Mouse (Mus musculus) MEL (cell line): ENCODE data around the gene Csgalnact2.

ENCODE experiments used
- E2F4 ChIP-seq: IDR thresholded peaks from 2 replicates; pipeline ENCODE4 v1.6.1; 2011; ENCODE audit warnings: low read depth, low read length, improper control_type of control experiment, borderline replicate concordance
- POLR2A ChIP-seq, 2 experiments: IDR thresholded peaks; 2 replicates each; pipeline ENCODE4 v1.6.1; 2011 to 2012; ENCODE audit warnings: low read length in 2 of 2, mild to moderate bottlenecking in 2 of 2, control low read depth in 1 of 2, improper control_type of control experiment in 1 of 2, low read depth in 1 of 2, moderate library complexity in 1 of 2; ENCODE audit not compliant: control insufficient read depth in 1 of 2, insufficient read depth in 1 of 2, poor library complexity in 1 of 2
- POLR2AphosphoS2 ChIP-seq: IDR thresholded peaks from 2 replicates; pipeline ENCODE4 v1.6.1; 2011; ENCODE audit warnings: low read length, improper control_type of control experiment
- TBP ChIP-seq: IDR thresholded peaks from 2 replicates; pipeline ENCODE4 v1.8.0; 2011; ENCODE audit warnings: low read depth, low read length, improper control_type of control experiment
- TCF12 ChIP-seq: IDR thresholded peaks from 2 replicates; pipeline ENCODE4 v1.6.1; 2014; ENCODE audit warnings: low read depth, mild to moderate bottlenecking, inconsistent platforms, low read length, improper control_type of control experiment, moderate library complexity
- ZC3H11A ChIP-seq: IDR thresholded peaks from 2 replicates; pipeline ENCODE4 v1.6.1; 2012; ENCODE audit warnings: low read depth, mild to moderate bottlenecking, inconsistent platforms, low read length, improper control_type of control experiment

GRCm38 (mm10) chr6:118186620-118187284 lies 47.8 kb upstream of the Csgalnact2 start:
- TF ChIP-seq TCF12 (no peak), POLR2AphosphoS2 (no peak), TBP (no peak), ZC3H11A (no peak), E2F4 (no peak), POLR2A (IDR thresholded peaks at IDR 0.05; ENCODE audit: control insufficient read depth in 1 of 2, insufficient read depth in 1 of 2, low read depth in 1 of 2, low read length in 2 of 2, poor library complexity in 1 of 2) (no peak)
